Mouse (Mus musculus): ENCODE data around the gene Ajm1. TPM values are rescaled to one million over a fixed set of nuclear protein-coding genes. Genes with fewer than 3 reads are reported as not detected.

The Ajm1 gene
- polyA plus RNA-seq, 1 experiment from 2014 or later: 1.5 TPM

- Histone ChIP-seq H3K4me3 (replicated peaks) (no peak overlapping the region), H3K27ac (no peak overlapping the region), H3K9me3 (no peaks in the 10 kb centered on the region), H3K27me3 (no peaks in the 10 kb centered on the region), H3K36me3 (replicated peaks) (peaks cover 83% of the 10 kb centered on the region), H3K9ac (no peak overlapping the region), H3K4me2 (no peak overlapping the region), H3K4me1 (no peaks in the 10 kb centered on the region)
- ATAC-seq (ENCODE audit: low FRiP score): no peak
- WGBS: 84% methylated on average over 2 of the region's 2 CpGs
Observed at GRCm38 (mm10) chr2:25534866-25535182, 46.7 kb downstream of the Ajm1 start.

- no peak overlapping the region for H3K9ac ChIP-seq
- no peak overlapping the region for H3K4me2 ChIP-seq
- no peak overlapping the region for H3K4me3 ChIP-seq (replicated peaks)
- no peak for ATAC-seq (ENCODE audit: low FRiP score)
- H3K36me3 ChIP-seq (replicated peaks): peaks cover 84% of the 10 kb centered on the region
- WGBS: 94% methylated on average over 3 of the region's 3 CpGs
- H3K4me1 ChIP-seq: no peaks in the 10 kb centered on the region
- H3K9me3 ChIP-seq: no peaks in the 10 kb centered on the region
- no peak overlapping the region for H3K27ac ChIP-seq
- H3K27me3 ChIP-seq: no peaks in the 10 kb centered on the region
Observed at GRCm38 (mm10) chr2:25534178-25534865, 47.2 kb downstream of the Ajm1 start.

GRCm38 (mm10) chr2:25533707-25534106 is 47.9 kb downstream of the Ajm1 start:
- ATAC-seq (ENCODE audit: low FRiP score): no peak
- no peaks in the 10 kb centered on the region for H3K4me1 ChIP-seq
- H3K27ac ChIP-seq: no peak overlapping the region
- H3K36me3 ChIP-seq (replicated peaks): peaks cover 87% of the 10 kb centered on the region
- H3K4me3 ChIP-seq (replicated peaks): no peak overlapping the region
- 92% methylated on average over 2 of the region's 2 CpGs for WGBS
- no peak overlapping the region for H3K4me2 ChIP-seq
- H3K9me3 ChIP-seq: no peaks in the 10 kb centered on the region
- H3K9ac ChIP-seq: no peak overlapping the region
- no peaks in the 10 kb centered on the region for H3K27me3 ChIP-seq

GRCm38 (mm10) chr2:25526510-25527302 is 54.9 kb downstream of the Ajm1 start:
- Histone ChIP-seq H3K4me2 (no peak overlapping the region), H3K36me3 (replicated peaks) (peaks cover 92% of the 10 kb centered on the region), H3K27me3 (no peaks in the 10 kb centered on the region), H3K9me3 (no peaks in the 10 kb centered on the region), H3K27ac (no peak overlapping the region), H3K9ac (no peak overlapping the region), H3K4me1 (no peaks in the 10 kb centered on the region), H3K4me3 (replicated peaks) (no peak overlapping the region)
- ATAC-seq (ENCODE audit: low FRiP score): no peak
- WGBS: 90% methylated on average over 9 of the region's 9 CpGs

Other genes starting within 250 kb of the Ajm1 start
- gene Man1b1, start 249.4 kb downstream of the Ajm1 start, polyA plus RNA-seq (2016; fragmentation: Nextera tagmentation; extraction: Ambion mirVana): 74.8 and 80.8 TPM in 2 replicates
- gene Dpp7, start 225.4 kb downstream of the Ajm1 start, polyA plus RNA-seq (2016; fragmentation: Nextera tagmentation; extraction: Ambion mirVana): 18.0 and 19.9 TPM in 2 replicates
- gene Uap1l1, start 216.1 kb downstream of the Ajm1 start, polyA plus RNA-seq (2016; fragmentation: Nextera tagmentation; extraction: Ambion mirVana): 4.0 and 4.3 TPM in 2 replicates
- 60.8 and 67.8 TPM in 2 replicates for gene Sapcd2, start 209.4 kb downstream of the Ajm1 start, polyA plus RNA-seq (2016; fragmentation: Nextera tagmentation; extraction: Ambion mirVana)
- gene Entpd2, start 185.9 kb downstream of the Ajm1 start, polyA plus RNA-seq (2016; fragmentation: Nextera tagmentation; extraction: Ambion mirVana): 0.22 TPM in 1 of 2 replicates, not detected in the other
- gene Npdc1, start 182.4 kb downstream of the Ajm1 start, polyA plus RNA-seq (2016; fragmentation: Nextera tagmentation; extraction: Ambion mirVana): 192 and 198 TPM in 2 replicates
- 0.14 TPM in 1 of 2 replicates, not detected in the other for gene Fut7, start 158.5 kb downstream of the Ajm1 start, polyA plus RNA-seq (2016; fragmentation: Nextera tagmentation; extraction: Ambion mirVana)
- 10.9 and 12.5 TPM in 2 replicates for gene Abca2, start 153.1 kb downstream of the Ajm1 start, polyA plus RNA-seq (2016; fragmentation: Nextera tagmentation; extraction: Ambion mirVana)
- 1.1 and 2.0 TPM in 2 replicates for gene Clic3, start 124.9 kb downstream of the Ajm1 start, polyA plus RNA-seq (2016; fragmentation: Nextera tagmentation; extraction: Ambion mirVana)
- gene Paxx, start 120.7 kb downstream of the Ajm1 start, polyA plus RNA-seq (2016; fragmentation: Nextera tagmentation; extraction: Ambion mirVana): 34.5 and 39.1 TPM in 2 replicates
- gene Ptgds, start 111.7 kb downstream of the Ajm1 start, polyA plus RNA-seq (2016; fragmentation: Nextera tagmentation; extraction: Ambion mirVana): 0.69 and 1.3 TPM in 2 replicates
- not detected in 2 replicates for gene Lcn12, start 87.8 kb downstream of the Ajm1 start, polyA plus RNA-seq (2016; fragmentation: Nextera tagmentation; extraction: Ambion mirVana)
- 102 and 110 TPM in 2 replicates for gene Fbxw5, start 81.0 kb downstream of the Ajm1 start, polyA plus RNA-seq (2016; fragmentation: Nextera tagmentation; extraction: Ambion mirVana)
- gene C8g, start 80.0 kb downstream of the Ajm1 start, polyA plus RNA-seq (2016; fragmentation: Nextera tagmentation; extraction: Ambion mirVana): 4.7 and 5.4 TPM in 2 replicates
- 33.8 and 36.8 TPM in 2 replicates for gene Traf2, start 34.8 kb downstream of the Ajm1 start, polyA plus RNA-seq (2016; fragmentation: Nextera tagmentation; extraction: Ambion mirVana)
- gene Edf1, start 23.9 kb downstream of the Ajm1 start, polyA plus RNA-seq (2016; fragmentation: Nextera tagmentation; extraction: Ambion mirVana): 332 and 360 TPM in 2 replicates
- gene Mamdc4, start 6.9 kb downstream of the Ajm1 start, polyA plus RNA-seq (2016; fragmentation: Nextera tagmentation; extraction: Ambion mirVana): 5.2 and 5.9 TPM in 2 replicates
- gene Phpt1, start 6.5 kb downstream of the Ajm1 start, polyA plus RNA-seq (2016; fragmentation: Nextera tagmentation; extraction: Ambion mirVana): 154 and 158 TPM in 2 replicates
- gene Rabl6, start 26.8 kb upstream of the Ajm1 start, polyA plus RNA-seq (2016; fragmentation: Nextera tagmentation; extraction: Ambion mirVana): 76.6 and 76.8 TPM in 2 replicates
- gene Ccdc183, start 35.9 kb upstream of the Ajm1 start, polyA plus RNA-seq (2016; fragmentation: Nextera tagmentation; extraction: Ambion mirVana): 0.22 and 0.23 TPM in 2 replicates
- 13.2 and 13.4 TPM in 2 replicates for gene Tmem141, start 40.2 kb upstream of the Ajm1 start, polyA plus RNA-seq (2016; fragmentation: Nextera tagmentation; extraction: Ambion mirVana)
- 0.83 and 0.88 TPM in 2 replicates for gene Fcna, start 46.3 kb upstream of the Ajm1 start, polyA plus RNA-seq (2016; fragmentation: Nextera tagmentation; extraction: Ambion mirVana)
- not detected in 2 replicates for gene Lcn8, start 71.4 kb upstream of the Ajm1 start, polyA plus RNA-seq (2016; fragmentation: Nextera tagmentation; extraction: Ambion mirVana)
- gene Lcn5, start 76.2 kb upstream of the Ajm1 start, polyA plus RNA-seq (2016; fragmentation: Nextera tagmentation; extraction: Ambion mirVana): not detected in 2 replicates
- gene Lcn6, start 95.0 kb upstream of the Ajm1 start, polyA plus RNA-seq (2016; fragmentation: Nextera tagmentation; extraction: Ambion mirVana): not detected in 2 replicates
- not detected in 2 replicates for gene Lcn10, start 101.0 kb upstream of the Ajm1 start, polyA plus RNA-seq (2016; fragmentation: Nextera tagmentation; extraction: Ambion mirVana)
- gene Obp2a, start 118.3 kb upstream of the Ajm1 start, polyA plus RNA-seq (2016; fragmentation: Nextera tagmentation; extraction: Ambion mirVana): not detected in 2 replicates
- 81.0 and 81.8 TPM in 2 replicates for gene Bmyc, start 125.0 kb upstream of the Ajm1 start, polyA plus RNA-seq (2016; fragmentation: Nextera tagmentation; extraction: Ambion mirVana)
- not detected in 2 replicates for gene Obp2b, start 155.3 kb upstream of the Ajm1 start, polyA plus RNA-seq (2016; fragmentation: Nextera tagmentation; extraction: Ambion mirVana)
- not detected in 2 replicates for gene Lcn3, start 183.8 kb upstream of the Ajm1 start, polyA plus RNA-seq (2016; fragmentation: Nextera tagmentation; extraction: Ambion mirVana)
- gene Lcn11, start 195.3 kb upstream of the Ajm1 start, polyA plus RNA-seq (2016; fragmentation: Nextera tagmentation; extraction: Ambion mirVana): not detected in 2 replicates
- gene Gm13539, start 200.5 kb upstream of the Ajm1 start, polyA plus RNA-seq (2016; fragmentation: Nextera tagmentation; extraction: Ambion mirVana): not detected in 2 replicates
- not detected in 2 replicates for gene Glt6d1, start 234.1 kb upstream of the Ajm1 start, polyA plus RNA-seq (2016; fragmentation: Nextera tagmentation; extraction: Ambion mirVana)
- gene Lcn9, start 241.4 kb upstream of the Ajm1 start, polyA plus RNA-seq (2016; fragmentation: Nextera tagmentation; extraction: Ambion mirVana): not detected in 2 replicates

Data from forebrain, embryonic 12.5 days (tissue).